Mouse (Mus musculus): ENCODE data around the gene Coro1a. TPM values are rescaled to one million over a fixed set of nuclear protein-coding genes. Genes with fewer than 3 reads are reported as not detected.

The Coro1a gene
- polyA plus RNA-seq, 1 experiment from 2014 or later = 51.0 TPM

DNA sequence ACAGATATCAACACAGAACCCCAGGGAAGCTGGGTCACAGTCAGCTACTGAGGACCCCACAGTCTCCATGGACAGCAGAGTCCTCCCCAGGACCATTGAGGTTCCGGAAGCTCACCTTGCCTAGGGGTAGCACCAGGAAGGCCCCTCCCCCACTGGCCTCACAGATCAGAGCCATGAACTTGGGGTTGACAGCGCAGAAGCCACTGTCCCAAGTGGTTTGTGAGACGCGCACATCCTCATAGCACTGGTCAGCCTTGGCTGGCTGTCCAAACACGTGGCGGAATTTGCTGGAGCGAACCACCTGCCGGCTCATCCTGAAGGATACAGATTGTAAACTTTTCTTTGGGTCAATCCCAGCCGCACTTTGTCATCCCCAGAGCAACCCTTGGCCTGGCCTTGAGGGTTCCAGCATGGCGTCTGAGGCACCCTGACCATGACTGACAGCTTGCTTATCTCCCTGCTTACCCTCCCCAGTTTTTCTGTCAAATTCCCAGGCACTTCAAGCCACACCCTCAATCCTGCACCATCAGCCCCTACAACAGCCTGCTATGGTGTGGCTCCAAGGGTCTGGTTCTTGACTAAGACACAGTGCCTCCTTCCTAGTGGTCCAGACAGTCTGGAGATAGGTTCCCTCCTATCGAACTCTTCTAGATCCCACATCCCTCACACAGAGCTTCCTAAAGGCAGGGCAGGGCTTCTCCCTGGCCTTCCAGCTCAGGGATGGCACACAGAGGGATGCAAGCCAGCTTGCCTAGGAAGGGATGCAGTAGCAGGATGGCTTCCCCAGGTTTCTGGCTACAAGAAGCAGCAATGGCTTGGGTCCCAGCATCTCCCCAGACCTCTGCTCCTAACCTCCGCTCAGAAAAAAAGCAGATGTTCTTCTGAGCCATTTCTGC, 4.5 kb downstream of the Coro1a start:
- 80% methylated on average over 12 of the region's 12 CpGs for WGBS
- Histone ChIP-seq H3K27ac (no peak overlapping the region; the same call in 1 of the 2 replicates), H3K27me3 (peaks cover 30% of the 10 kb centered on the region; the same call in 1 of the 2 replicates), H3K9me3 (no peaks in the 10 kb centered on the region), H3K4me1 (peaks cover 39% of the 10 kb centered on the region), H3K36me3 (replicated peaks) (peaks cover 21% of the 10 kb centered on the region), H3K4me3 (replicated peaks) (peak overlapping the region; percentile 62), H3K9ac (peak overlapping the region; percentile 81; the same call in 1 of the 2 replicates), H3K4me2 (peak overlapping the region; percentile 95)
- no peak for ATAC-seq (ENCODE audit: low FRiP score)

DNA sequence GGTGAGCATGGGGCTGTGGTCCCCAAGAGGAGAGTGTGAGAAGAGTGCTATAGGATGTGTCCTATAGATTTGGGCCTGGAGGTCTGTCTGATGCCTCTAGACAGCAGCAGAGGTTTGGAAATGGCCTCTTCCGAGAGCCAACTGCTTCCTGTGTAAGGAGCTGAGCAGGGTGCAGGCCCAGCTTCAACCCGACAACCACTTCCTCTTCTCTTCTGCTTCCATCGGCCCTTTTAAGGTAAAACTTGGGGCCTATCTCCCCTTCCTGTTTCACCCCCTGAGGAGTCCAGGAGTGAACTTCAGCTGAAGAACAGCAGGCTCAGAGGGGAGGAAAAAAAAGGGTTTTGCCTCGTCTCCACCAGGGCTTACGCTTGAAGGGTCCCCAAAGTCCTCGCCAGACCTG, 5.2 kb downstream of the Coro1a start:
- ATAC-seq (ENCODE audit: low FRiP score) = no peak
- Histone ChIP-seq H3K27me3 (peaks cover 30% of the 10 kb centered on the region; the same call in 1 of the 2 replicates), H3K9ac (no peak overlapping the region), H3K4me3 (replicated peaks) (no peak overlapping the region), H3K4me1 (peaks cover 41% of the 10 kb centered on the region), H3K27ac (no peak overlapping the region), H3K36me3 (replicated peaks) (peaks cover 21% of the 10 kb centered on the region), H3K4me2 (peak overlapping the region; percentile 95), H3K9me3 (no peaks in the 10 kb centered on the region)
- WGBS = 82% methylated on average over 6 of the region's 6 CpGs

DNA sequence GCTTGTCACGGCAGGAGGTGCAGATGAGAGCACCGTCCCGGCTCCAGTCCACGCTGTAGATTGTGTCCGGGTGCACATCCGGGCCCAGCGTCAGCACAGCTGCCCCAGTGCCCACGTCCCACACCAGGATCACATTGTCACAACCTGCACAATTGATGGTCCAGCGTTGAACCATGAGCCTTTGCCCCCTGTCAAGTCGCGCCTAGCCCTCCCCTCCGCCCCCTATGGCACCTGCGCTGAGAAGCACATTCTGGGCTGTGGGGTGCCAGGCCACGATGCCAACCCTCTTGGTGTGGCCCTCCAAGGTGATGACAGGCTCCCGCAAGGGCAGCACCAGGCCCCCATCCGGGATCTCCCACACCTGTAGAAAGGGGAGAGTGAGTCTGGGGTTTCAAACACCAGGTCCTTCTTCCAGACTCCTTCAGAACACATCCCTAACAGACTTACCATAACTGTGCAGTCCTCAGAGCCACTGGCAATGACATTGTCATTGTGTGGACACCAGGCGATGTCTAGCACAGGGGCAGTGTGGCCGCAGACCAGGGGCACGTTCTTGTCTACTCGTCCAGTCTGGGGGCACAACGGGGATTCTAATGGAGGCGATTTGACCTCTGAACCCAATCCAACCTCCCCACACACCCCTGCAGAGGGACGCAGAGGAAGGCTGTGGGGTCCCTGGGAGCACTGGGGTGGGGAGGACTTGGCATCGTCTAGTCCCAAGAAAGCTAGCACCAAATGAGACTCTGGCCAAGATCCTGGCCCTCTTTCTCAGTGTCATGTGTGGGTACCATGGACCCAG, 5.8 kb downstream of the Coro1a start:
- peaks cover 21% of the 10 kb centered on the region for H3K36me3 ChIP-seq (replicated peaks)
- H3K27ac ChIP-seq = no peak overlapping the region
- WGBS = 62% methylated on average over 24 of the region's 24 CpGs
- H3K27me3 ChIP-seq = peaks cover 30% of the 10 kb centered on the region; the same call in 1 of the 2 replicates
- no peaks in the 10 kb centered on the region for H3K9me3 ChIP-seq
- H3K4me1 ChIP-seq = peaks cover 47% of the 10 kb centered on the region
- peak; percentile 1; the same call in 1 of the 2 replicates for ATAC-seq (ENCODE audit: low FRiP score)
- peak overlapping the region; percentile 36 for H3K4me2 ChIP-seq
- no peak overlapping the region for H3K4me3 ChIP-seq (replicated peaks)
- H3K9ac ChIP-seq = 0 out of 2 replicates have a peak overlapping the region, but pooled peaks have one; percentile 5

DNA sequence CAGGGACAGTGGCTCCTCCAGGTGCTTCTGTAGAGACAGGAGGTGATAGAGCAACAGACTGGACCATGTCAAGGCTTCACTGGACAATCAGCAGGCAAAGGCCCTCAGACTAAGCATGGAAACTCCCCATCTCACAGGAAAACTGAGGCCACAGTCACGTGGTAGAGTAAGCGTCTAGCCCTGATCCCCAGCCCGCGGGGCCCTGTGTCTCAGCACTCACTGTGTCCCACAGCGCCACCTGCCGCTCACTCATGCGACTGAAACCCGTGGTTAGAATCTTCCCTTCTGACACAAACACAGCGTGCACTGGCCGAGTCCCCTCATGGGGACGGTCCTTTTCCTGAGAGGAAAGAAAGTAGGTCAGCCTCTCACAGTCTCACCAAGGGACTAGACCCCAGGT, 6.5 kb downstream of the Coro1a start:
- H3K9ac ChIP-seq = 0 out of 2 replicates have a peak overlapping the region, but pooled peaks have one; percentile 5
- peaks cover 21% of the 10 kb centered on the region for H3K36me3 ChIP-seq (replicated peaks)
- under 1% methylated on average over 11 of the region's 11 CpGs for WGBS
- H3K27me3 ChIP-seq = peaks cover 24% of the 10 kb centered on the region; the same call in 1 of the 2 replicates
- peak; percentile 45 for ATAC-seq (ENCODE audit: low FRiP score)
- peaks cover 53% of the 10 kb centered on the region for H3K4me1 ChIP-seq
- no peak overlapping the region for H3K27ac ChIP-seq
- H3K4me3 ChIP-seq (replicated peaks) = no peak overlapping the region
- H3K9me3 ChIP-seq = no peaks in the 10 kb centered on the region
- H3K4me2 ChIP-seq = peak overlapping the region; percentile 36

DNA sequence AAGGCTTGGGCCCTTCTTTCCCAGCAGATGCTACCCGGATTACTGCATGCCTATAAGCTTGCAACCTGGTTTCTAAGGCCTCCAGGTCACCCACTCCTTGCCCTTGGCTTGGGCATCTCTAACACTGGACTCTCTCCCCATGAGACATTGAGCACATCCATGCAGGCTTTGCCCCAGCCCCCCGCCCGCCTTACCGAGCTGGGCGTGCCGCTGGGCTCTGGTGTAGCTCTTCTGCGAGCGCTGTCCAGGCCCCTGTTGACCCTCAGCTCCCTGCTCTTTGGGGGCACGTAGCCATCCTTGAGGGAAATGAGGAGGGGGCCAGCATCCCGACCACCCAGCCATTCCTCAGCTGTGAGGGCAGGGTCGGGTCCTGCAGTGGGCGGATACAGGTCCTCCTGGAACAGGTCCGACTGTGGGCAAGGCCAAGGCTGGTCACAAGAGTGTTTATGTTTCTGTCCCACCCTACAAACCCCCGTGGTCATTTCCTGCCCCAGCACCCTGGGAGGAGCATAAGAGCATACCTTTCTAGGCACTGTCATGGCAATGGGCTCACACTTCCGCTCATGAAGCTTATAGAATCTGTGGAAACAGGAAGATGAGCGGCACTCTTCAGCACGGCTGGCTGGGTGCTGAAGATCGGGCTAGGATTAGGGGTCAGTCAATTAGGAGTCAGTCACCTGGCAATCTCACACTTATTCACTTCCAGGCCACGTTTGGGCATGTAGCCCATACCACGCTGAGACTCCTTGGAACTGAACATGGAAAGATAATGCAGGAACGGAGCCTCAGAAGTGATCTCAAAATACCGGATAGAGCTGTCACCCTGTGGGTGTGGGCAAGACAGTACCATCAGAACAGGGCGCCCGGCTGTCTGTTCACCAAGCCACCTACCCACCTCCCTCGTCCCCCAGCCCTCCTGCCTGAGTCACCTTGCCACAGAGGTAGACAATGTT, 7.2 kb downstream of the Coro1a start:
- Histone ChIP-seq H3K27ac (no peak overlapping the region), H3K4me1 (peaks cover 53% of the 10 kb centered on the region), H3K9ac (no peak overlapping the region), H3K27me3 (peaks cover 20% of the 10 kb centered on the region; the same call in 1 of the 2 replicates), H3K4me3 (replicated peaks) (no peak overlapping the region), H3K9me3 (no peaks in the 10 kb centered on the region), H3K4me2 (no peak overlapping the region), H3K36me3 (replicated peaks) (peaks cover 21% of the 10 kb centered on the region)
- WGBS = 82% methylated on average over 25 of the region's 25 CpGs
- ATAC-seq (ENCODE audit: low FRiP score) = no peak

DNA sequence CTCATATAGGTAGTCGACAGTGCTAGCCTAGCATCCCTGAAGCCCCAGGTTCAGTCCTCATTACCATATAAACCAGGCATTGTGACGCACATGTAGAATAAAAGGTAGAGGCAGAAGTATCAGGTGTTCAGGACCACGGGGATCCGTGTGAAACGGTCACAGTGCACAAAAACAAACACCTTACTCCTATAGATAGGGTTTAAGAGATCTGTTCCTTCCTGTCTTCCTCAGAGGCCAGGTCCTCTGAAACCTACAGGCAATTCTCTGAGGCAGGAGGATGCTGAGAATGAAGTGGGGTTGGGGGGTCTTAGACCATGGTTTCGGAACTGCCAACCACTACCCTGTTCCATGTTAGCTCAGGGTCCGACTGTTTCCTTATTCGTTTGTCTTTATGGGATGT, 9.7 kb downstream of the Coro1a start:
- Histone ChIP-seq H3K27me3 (peaks cover 9% of the 10 kb centered on the region; the same call in 1 of the 2 replicates), H3K9ac (no peak overlapping the region), H3K4me2 (no peak overlapping the region), H3K36me3 (replicated peaks) (peaks cover 21% of the 10 kb centered on the region), H3K27ac (no peak overlapping the region), H3K4me1 (peaks cover 44% of the 10 kb centered on the region), H3K4me3 (replicated peaks) (no peak overlapping the region), H3K9me3 (no peaks in the 10 kb centered on the region)
- ATAC-seq (ENCODE audit: low FRiP score) = no peak
- 98% methylated on average over 8 of the region's 8 CpGs for WGBS

DNA sequence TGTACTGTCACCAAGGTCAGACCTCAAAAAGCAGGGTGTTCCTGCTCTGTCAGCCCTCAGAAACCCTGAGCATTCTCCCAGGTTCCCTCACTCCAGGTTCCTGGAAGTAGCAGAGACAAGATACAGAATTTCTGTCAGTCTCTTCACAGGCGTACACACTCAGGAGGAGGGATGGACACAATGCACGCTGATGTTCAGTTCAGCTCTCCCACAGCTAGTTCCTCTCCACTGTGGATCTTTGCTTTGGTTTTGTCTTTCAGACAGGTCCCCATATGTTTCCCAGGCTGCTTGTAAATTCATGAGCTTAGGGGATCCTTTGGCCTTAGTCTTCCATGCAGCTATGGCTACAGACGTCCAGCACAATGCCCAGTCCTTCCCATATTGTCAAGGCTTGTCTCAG, 10.7 kb downstream of the Coro1a start:
- Histone ChIP-seq H3K27ac (no peak overlapping the region), H3K27me3 (0 out of 2 replicates have a peak, but pooled peaks cover under 1% of the 10 kb centered on the region)

DNA sequence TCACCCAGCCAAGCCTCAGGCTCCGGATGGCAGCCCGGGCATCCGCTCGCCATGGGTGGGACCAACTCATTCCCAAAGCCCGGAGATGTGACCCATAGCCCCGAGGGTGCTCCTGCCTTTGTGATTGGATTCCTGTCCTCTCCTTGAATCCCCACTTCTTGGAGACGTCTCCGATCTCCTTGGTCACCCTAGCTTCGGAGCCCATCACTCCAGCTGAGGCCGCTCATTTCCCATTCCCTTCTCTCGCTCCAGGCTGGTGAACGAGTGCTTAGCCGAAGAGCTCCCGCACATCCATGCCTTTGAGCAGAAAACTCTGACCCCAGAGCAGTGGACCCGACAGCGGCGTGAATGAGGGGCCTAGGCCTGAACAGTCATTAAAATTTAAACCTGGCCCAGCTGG, 11.3 kb downstream of the Coro1a start:
- no peak for ATAC-seq (ENCODE audit: low FRiP score)
- Histone ChIP-seq H3K9ac (peak overlapping the region; percentile 73), H3K9me3 (no peaks in the 10 kb centered on the region), H3K4me3 (replicated peaks) (peak overlapping the region; percentile 79), H3K27ac (no peak overlapping the region), H3K36me3 (replicated peaks) (peaks cover 36% of the 10 kb centered on the region), H3K27me3 (no peaks in the 10 kb centered on the region), H3K4me1 (peaks cover 32% of the 10 kb centered on the region), H3K4me2 (peak overlapping the region; percentile 93)
- WGBS = 5% methylated on average over 17 of the region's 17 CpGs

More for the DNA sequence above, 10.7 kb downstream of the Coro1a start:
- WGBS = 83% methylated on average over 3 of the region's 3 CpGs
- Histone ChIP-seq H3K36me3 (replicated peaks) (peaks cover 30% of the 10 kb centered on the region), H3K9me3 (no peaks in the 10 kb centered on the region), H3K4me1 (peaks cover 38% of the 10 kb centered on the region), H3K4me3 (replicated peaks) (peak overlapping the region; percentile 79), H3K4me2 (peak overlapping the region; percentile 93), H3K9ac (peak overlapping the region; percentile 73)
- ATAC-seq (ENCODE audit: low FRiP score) = no peak

DNA sequence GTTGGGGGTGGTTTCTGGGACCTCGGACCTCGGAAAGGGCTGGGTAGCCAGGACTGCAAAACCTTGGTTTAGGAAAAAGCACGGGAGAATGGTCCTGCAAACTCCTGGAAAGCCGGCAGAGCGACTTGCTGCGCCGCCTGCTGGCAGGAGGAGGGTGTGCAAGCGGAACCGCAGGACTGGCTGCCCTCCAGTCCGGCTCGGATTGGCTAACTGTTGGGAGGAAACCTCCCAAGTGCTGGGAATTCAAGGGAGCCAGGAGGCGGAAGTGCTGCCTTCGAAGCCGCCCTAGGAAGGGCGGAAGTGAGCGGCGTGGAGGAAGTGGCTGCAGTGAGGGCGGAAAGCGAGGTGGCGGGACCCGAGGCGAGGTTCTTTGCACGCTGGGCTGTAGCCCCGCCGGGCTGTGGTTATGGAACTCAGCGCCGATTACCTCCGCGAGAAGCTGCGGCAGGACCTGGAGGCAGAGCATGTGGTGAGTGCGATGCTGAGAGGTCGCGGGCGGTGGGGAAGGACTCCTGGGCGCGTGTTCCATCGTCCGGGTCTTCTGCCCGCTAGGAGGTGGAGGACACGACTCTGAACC, 11.9 kb downstream of the Coro1a start, which contains the start of gene Slx1b:
Gene Slx1b (minus strand): TSS at position 154 of the 577 bp plus-strand sequence.
- H3K36me3 ChIP-seq (replicated peaks) = peaks cover 41% of the 10 kb centered on the region
- peak; percentile 96 for ATAC-seq (ENCODE audit: low FRiP score)
- H3K9ac ChIP-seq = peak within 1 kb of the TSS; percentile 83
- H3K4me1 ChIP-seq = peaks cover 27% of the 10 kb centered on the region
- H3K4me2 ChIP-seq = peak within 1 kb of the TSS; percentile 93
- peak within 1 kb of the TSS; percentile 96 for H3K27ac ChIP-seq
- no peaks in the 10 kb centered on the region for H3K27me3 ChIP-seq
- WGBS = under 1% methylated on average over 40 of the region's 40 CpGs
- H3K9me3 ChIP-seq = no peaks in the 10 kb centered on the region
- peak within 1 kb of the TSS; percentile 79 for H3K4me3 ChIP-seq (replicated peaks)

DNA sequence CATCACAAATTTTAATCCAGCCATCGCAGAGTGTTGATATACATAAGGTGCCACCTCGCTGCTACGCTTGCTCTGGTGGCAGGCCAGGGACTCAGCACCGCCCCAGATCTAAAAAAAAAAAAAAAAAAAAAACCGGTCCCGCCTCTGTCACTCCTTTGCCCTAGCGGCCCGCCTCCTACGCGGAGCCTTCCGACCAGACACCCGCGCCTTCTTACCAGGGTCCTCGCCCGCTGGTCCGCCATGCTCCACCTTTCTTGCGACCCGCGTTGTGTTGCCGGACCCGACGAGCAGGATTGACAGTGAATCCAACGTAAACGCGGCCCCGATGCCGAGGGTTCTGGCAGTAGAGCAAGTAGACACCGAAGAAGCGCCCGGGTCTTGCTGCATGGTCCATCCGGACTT, 12.4 kb downstream of the Coro1a start, which contains the start of gene Bola2:
Gene Bola2 (plus strand): TSS at position 192 of the 402 bp plus-strand sequence.
- H3K36me3 ChIP-seq (replicated peaks) = peaks cover 38% of the 10 kb centered on the region
- H3K4me2 ChIP-seq = peak within 1 kb of the TSS; percentile 93
- ATAC-seq (ENCODE audit: low FRiP score) = peak; percentile 62
- H3K4me3 ChIP-seq (replicated peaks) = peak within 1 kb of the TSS; percentile 79
- H3K4me1 ChIP-seq = peaks cover 27% of the 10 kb centered on the region
- peak within 1 kb of the TSS; percentile 96 for H3K27ac ChIP-seq
- H3K9ac ChIP-seq = peak within 1 kb of the TSS; percentile 83
- WGBS = under 1% methylated on average over 31 of the region's 31 CpGs
- no peaks in the 10 kb centered on the region for H3K27me3 ChIP-seq
- H3K9me3 ChIP-seq = no peaks in the 10 kb centered on the region

Data from forebrain, embryonic 12.5 days (tissue).